Mouse (Mus musculus) spleen, adult 10 weeks (tissue): ENCODE measurements around the gene Prkcz. TPM values are rescaled to one million over a fixed set of nuclear protein-coding genes. Genes with fewer than 3 reads are reported as not detected.

Experiments used
- polyA plus RNA-seq: library from polyadenylated mRNA; stranded (reverse); fragments of 350-450 nt; fragmentation: Illumina TruSeq; extraction: RNeasy Lipid Tissue Mini Kit (QIAGEN cat#74804); gene quantifications from one replicate; pipeline ENCODE4 v1.2.3, GENCODE M21; 2015; ENCODE audit warnings: low replicate concordance; ENCODE audit not compliant: insufficient read depth

The Prkcz gene
- polyA plus RNA-seq = 2.2 TPM

GRCm38 (mm10) chr4:155361303-155361791 lies at the start of gene Prkcz:
Prkcz (minus strand) TSS chr4:155361361.

GRCm38 (mm10) chr4:155409058-155409776 lies 48.1 kb upstream of the Prkcz start, which contains the start of gene Cfap74:
Cfap74 (plus strand) TSS chr4:155409190.

GRCm38 (mm10) chr4:155397511-155398221 lies 36.5 kb upstream of the Prkcz start, which contains the start of gene Gabrd:
Gabrd (minus strand) TSS chr4:155398112.

GRCm38 (mm10) chr4:155249648-155250351 lies 111.4 kb downstream of the Prkcz start, which contains the start of gene Faap20:
Faap20 (plus strand) TSS chr4:155249802.

GRCm38 (mm10) chr4:155222552-155222840 lies 138.7 kb downstream of the Prkcz start, which contains the start of gene Ski:
Ski (minus strand) TSS chr4:155222592.

Other genes starting within 250 kb of the Prkcz start
- 31.9 TPM for gene Ski, start 138.8 kb downstream of the Prkcz start, polyA plus RNA-seq
- gene Faap20, start 111.6 kb downstream of the Prkcz start, polyA plus RNA-seq = 26.3 TPM
- 0.12 TPM for gene Gabrd, start 36.8 kb upstream of the Prkcz start, polyA plus RNA-seq
- 1.6 TPM for gene Cfap74, start 47.8 kb upstream of the Prkcz start, polyA plus RNA-seq
- gene Tmem52, start 107.8 kb upstream of the Prkcz start, polyA plus RNA-seq = not detected
- gene Gnb1, start 130.0 kb upstream of the Prkcz start, polyA plus RNA-seq = 295 TPM
- 93.5 TPM for gene Nadk, start 201.0 kb upstream of the Prkcz start, polyA plus RNA-seq
- gene Slc35e2, start 240.1 kb upstream of the Prkcz start, polyA plus RNA-seq = 17.5 TPM